Mouse (Mus musculus): ENCODE results near the gene Slc41a3. TPM values are rescaled to one million over a fixed set of nuclear protein-coding genes. Genes with fewer than 3 reads are reported as not detected.
"Not testable (repeated sequence)": the region's sequence is repeated elsewhere in the genome, so short reads cannot be mapped to it uniquely, and the experiment has no call there.

Gene Slc41a3
- polyA plus RNA-seq, 1 experiment: 16.6 TPM

DNA sequence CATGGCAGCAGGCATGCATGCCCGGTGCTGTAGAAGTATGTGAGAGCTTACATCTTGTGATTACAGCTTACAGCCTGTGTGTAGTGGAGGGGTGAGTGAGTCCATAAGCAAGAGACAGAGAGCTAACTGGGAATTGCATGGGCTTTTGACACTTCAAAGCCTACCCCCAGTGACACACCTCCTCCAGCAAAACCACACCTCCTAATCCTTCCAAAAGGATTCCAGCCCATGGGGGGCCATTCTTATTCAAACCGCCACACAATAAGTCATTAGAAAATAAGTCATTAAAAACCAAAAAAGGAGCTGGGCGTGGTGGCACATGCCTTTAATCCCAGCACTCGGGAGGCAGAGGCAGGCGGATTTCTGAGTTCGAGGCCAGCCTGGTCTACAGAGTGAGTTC is 43.9 kb downstream of the Slc41a3 start:
- Histone ChIP-seq H3K9me3 (ENCODE audit: control insufficient read depth, low read length) (no peaks in the 10 kb centered on the region), H3K4me3 (replicated peaks) (no peak overlapping the region)

DNA sequence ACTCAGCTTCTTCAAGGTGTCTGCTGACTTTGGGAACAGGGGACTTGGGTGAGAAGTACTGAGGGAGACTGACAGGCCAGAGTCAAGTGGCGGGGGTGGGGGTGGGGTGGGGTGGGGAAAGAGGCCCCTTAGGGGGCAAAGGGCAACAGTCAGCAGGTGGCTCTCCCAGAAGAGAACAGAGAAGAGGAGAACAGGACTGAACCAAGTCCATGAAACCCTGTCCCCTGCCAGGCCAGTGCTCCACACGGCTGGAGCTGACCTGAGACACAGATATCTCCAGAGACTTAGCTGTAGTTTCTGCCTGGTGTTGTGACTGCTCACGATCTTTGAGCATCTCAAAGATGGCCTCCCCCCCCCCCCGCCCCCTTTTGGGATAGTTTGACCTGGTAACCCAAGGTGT is 44.8 kb downstream of the Slc41a3 start:
- H3K4me3 ChIP-seq (replicated peaks): no peak overlapping the region

More for the DNA sequence above, 43.9 kb downstream of the Slc41a3 start:
- TF ChIP-seq TAL1 (IDR thresholded peaks at IDR 0.05; ENCODE audit: low read length) (no peak), GATA1 (IDR thresholded peaks at IDR 0.05; ENCODE audit: low read length) (no peak)
- Histone ChIP-seq H3K4me1 (ENCODE audit: control insufficient read depth) (peaks cover 6% of the 10 kb centered on the region), H3K36me3 (ENCODE audit: control insufficient read depth) (peaks cover 36% of the 10 kb centered on the region), H3K27me3 (ENCODE audit: control insufficient read depth) (no peaks in the 10 kb centered on the region)

DNA sequence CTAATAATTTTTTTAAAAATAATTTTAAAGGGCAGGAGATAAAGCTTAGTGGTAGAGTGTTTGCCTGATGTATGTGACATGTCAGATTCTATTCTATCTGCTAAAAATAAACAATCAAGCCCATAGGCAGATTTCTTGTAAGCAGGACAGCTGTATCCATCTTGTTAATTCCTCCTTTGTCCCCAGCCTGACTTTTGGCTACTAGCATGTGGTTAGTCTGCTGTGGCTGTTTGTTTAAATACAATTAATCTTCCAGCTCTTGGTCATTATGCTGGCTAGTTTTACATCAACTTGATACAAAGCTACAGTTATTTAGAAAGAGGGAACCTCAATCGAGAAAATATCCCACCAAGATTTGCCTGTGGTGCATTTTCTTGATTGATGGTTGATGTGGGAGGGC is 46.1 kb downstream of the Slc41a3 start:
- peaks cover 13% of the 10 kb centered on the region for H3K36me3 ChIP-seq (ENCODE audit: control insufficient read depth)
- no peak overlapping the region for H3K4me3 ChIP-seq (replicated peaks)
- H3K4me1 ChIP-seq (ENCODE audit: control insufficient read depth): peaks cover 2% of the 10 kb centered on the region
- no peak for TF ChIP-seq GATA1 (IDR thresholded peaks at IDR 0.05; ENCODE audit: low read length)
- no peak for TF ChIP-seq TAL1 (IDR thresholded peaks at IDR 0.05; ENCODE audit: low read length)
- H3K27me3 ChIP-seq (ENCODE audit: control insufficient read depth): no peaks in the 10 kb centered on the region
- no peaks in the 10 kb centered on the region for H3K9me3 ChIP-seq (ENCODE audit: control insufficient read depth, low read length)

More for the DNA sequence above, 44.8 kb downstream of the Slc41a3 start:
- Histone ChIP-seq H3K9me3 (ENCODE audit: control insufficient read depth, low read length) (no peaks in the 10 kb centered on the region), H3K4me1 (ENCODE audit: control insufficient read depth) (peaks cover 5% of the 10 kb centered on the region), H3K27me3 (ENCODE audit: control insufficient read depth) (no peaks in the 10 kb centered on the region), H3K36me3 (ENCODE audit: control insufficient read depth) (peaks cover 27% of the 10 kb centered on the region)
- TF ChIP-seq GATA1 (IDR thresholded peaks at IDR 0.05; ENCODE audit: low read length) (no peak), TAL1 (IDR thresholded peaks at IDR 0.05; ENCODE audit: low read length) (no peak)

DNA sequence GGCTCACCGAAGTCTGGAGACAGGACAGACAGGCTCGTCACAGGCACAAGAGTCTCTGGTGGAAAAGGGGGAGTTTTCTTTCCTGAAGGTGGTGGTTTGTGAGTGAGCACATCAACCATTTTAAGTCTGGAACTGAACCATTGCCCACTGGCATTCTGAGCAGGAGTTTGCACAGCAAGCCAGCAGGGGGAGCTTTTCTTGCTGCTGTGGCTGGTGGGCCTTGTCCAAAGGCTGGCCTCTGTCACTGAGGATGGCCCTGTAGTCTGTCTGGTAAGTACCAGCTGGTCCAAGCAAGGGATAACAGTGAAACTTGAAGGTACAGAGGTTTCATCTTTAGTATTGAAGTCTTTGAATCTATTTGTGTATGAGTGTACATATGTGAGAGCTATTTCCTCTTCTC is 49.2 kb downstream of the Slc41a3 start:
- H3K9me3 ChIP-seq (ENCODE audit: control insufficient read depth, low read length): no peaks in the 10 kb centered on the region
- no peak overlapping the region for H3K4me3 ChIP-seq (replicated peaks)
- H3K36me3 ChIP-seq (ENCODE audit: control insufficient read depth): no peaks in the 10 kb centered on the region
- TF ChIP-seq GATA1 (IDR thresholded peaks at IDR 0.05; ENCODE audit: low read length) (no peak), TAL1 (IDR thresholded peaks at IDR 0.05; ENCODE audit: low read length) (no peak)
- peaks cover 9% of the 10 kb centered on the region for H3K4me1 ChIP-seq (ENCODE audit: control insufficient read depth)
- H3K27me3 ChIP-seq (ENCODE audit: control insufficient read depth): no peaks in the 10 kb centered on the region

DNA sequence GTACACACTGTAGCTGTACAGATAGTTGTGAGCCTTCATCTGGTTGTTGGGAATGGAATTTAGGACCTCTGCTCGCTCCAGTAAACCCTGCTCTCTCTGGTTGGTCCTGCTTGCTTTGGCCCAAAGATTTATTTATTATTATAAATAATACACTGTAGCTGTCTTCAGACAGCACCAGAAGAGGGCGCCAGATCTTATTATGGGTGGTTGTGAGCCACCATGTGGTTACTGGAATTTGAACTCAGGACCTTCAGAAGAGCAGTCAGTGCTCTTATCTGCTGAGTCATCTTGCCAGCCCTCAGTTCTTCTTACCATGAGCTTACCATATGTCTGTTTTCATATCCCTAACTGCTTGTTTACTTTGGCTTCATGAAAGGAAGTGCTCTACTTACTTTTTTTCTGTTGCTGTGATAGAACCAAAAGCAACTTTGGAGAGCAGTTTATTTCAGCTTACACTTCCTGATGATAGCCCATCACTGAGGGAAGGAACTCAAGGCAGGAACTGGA is 51.9 kb downstream of the Slc41a3 start:
- not testable (repeated sequence) for H3K9me3 ChIP-seq (ENCODE audit: control insufficient read depth, low read length); H3K4me3 ChIP-seq (replicated peaks); H3K27me3 ChIP-seq (ENCODE audit: control insufficient read depth)
- H3K36me3 ChIP-seq (ENCODE audit: control insufficient read depth): peaks cover 12% of the 10 kb centered on the region
- peaks cover 36% of the 10 kb centered on the region for H3K4me1 ChIP-seq (ENCODE audit: control insufficient read depth)

DNA sequence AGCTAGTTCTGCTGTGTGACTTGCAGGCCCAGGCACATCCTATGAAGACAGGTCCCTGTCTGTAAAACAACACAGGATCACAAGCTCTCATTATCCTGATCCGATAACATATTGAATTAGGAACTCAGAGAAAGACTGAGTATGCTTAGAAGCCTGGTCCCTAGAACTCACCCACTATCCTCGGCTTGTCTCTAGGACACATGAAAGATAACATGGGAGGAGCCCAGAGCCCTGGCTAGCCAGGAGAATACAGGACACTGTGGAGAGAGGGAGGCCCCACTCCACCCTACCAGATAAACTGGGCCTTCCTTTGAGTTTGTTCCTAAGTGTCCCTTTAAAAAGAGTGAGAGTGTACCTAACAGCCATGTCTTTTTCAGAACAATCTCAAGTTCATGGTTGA is 55.4 kb downstream of the Slc41a3 start:
- TF ChIP-seq TAL1 (IDR thresholded peaks at IDR 0.05; ENCODE audit: low read length): no peak
- no peak for TF ChIP-seq GATA1 (IDR thresholded peaks at IDR 0.05; ENCODE audit: low read length)
- H3K36me3 ChIP-seq (ENCODE audit: control insufficient read depth): peaks cover 39% of the 10 kb centered on the region

DNA sequence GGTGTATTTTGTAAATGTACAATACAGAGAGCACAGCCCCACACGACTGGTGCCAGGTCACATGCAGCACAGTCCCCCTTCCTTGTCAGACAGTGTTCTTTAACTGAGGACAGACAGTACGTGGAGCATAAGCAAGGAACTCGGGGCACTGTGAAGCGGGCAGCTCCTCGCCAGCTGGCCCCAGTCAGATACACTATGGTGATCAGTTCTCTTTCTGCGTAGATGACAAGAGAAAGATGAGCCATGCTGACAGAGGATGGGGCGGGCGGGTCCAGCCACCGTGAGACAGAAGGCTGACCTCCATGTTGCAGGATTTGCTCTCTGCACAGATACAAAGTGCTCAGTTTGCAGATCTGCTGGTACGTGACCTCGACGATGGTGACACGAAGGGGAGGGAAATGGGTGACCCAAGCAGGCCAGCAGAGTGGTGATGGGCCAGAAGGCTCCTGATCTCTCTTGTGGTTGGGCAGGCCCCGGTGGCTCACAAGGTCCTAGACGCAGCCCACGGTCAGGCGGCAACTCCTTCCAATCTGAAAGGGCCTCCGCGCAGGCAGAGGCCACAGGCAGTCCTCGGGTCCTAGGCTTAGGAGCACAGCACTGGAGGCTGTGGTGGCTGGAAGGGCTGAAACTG is 56.0 kb downstream of the Slc41a3 start:
- Histone ChIP-seq H3K4me3 (replicated peaks) (no peak overlapping the region), H3K9me3 (ENCODE audit: control insufficient read depth, low read length) (no peaks in the 10 kb centered on the region), H3K36me3 (ENCODE audit: control insufficient read depth) (peaks cover 45% of the 10 kb centered on the region), H3K27me3 (ENCODE audit: control insufficient read depth) (no peaks in the 10 kb centered on the region), H3K4me1 (ENCODE audit: control insufficient read depth) (peaks cover 44% of the 10 kb centered on the region)
- TF ChIP-seq TAL1 (IDR thresholded peaks at IDR 0.05; ENCODE audit: low read length) (no peak), GATA1 (IDR thresholded peaks at IDR 0.05; ENCODE audit: low read length) (no peak)

More for the DNA sequence above, 55.4 kb downstream of the Slc41a3 start:
- Histone ChIP-seq H3K4me3 (replicated peaks) (no peak overlapping the region), H3K4me1 (ENCODE audit: control insufficient read depth) (peaks cover 44% of the 10 kb centered on the region), H3K9me3 (ENCODE audit: control insufficient read depth, low read length) (no peaks in the 10 kb centered on the region), H3K27me3 (ENCODE audit: control insufficient read depth) (no peaks in the 10 kb centered on the region)

DNA sequence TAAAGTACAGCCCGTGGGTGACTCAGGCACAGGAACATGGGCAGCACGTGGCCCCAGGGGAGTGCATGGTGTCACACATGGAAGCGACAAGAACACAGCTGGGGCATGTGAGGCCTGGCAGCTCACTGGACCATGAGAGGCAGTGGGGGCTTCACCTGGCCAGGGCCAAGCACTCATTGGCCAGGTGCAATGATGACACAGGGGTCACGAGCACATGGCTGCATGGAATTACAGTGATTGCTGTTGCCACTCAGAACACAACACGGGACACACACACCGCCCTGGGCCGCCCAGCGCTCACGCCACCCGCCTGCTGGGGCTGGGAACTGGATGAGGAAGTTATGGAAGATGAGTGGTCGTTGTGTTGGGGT is 56.5 kb downstream of the Slc41a3 start:
- Histone ChIP-seq H3K4me3 (replicated peaks) (no peak overlapping the region), H3K9me3 (ENCODE audit: control insufficient read depth, low read length) (no peaks in the 10 kb centered on the region)

DNA sequence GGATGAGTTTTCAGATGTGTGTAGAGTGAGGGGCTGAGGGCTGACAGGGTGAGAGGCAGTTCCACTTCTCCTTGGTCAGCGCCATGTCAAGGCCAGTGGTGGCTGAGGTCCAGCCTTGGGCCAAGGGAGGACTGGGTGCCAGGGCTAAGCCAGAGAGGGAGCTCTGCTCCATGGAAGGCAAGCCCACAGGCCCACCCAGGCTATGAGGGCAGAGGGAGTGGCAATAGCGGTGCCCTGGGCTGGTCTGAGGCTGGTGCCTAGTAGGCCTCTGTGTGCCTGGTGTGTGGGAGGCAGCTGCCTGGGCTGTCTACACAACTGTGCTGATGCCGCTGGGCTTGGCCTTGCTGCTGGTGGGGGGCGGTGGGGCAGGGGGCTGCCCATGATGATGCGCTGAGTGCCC is 57.6 kb downstream of the Slc41a3 start:
- H3K4me3 ChIP-seq (replicated peaks): no peak overlapping the region
- no peak for TF ChIP-seq TAL1 (IDR thresholded peaks at IDR 0.05; ENCODE audit: low read length)
- TF ChIP-seq GATA1 (IDR thresholded peaks at IDR 0.05; ENCODE audit: low read length): no peak
- H3K4me1 ChIP-seq (ENCODE audit: control insufficient read depth): peaks cover 48% of the 10 kb centered on the region
- H3K9me3 ChIP-seq (ENCODE audit: control insufficient read depth, low read length): no peaks in the 10 kb centered on the region
- H3K27me3 ChIP-seq (ENCODE audit: control insufficient read depth): no peaks in the 10 kb centered on the region
- H3K36me3 ChIP-seq (ENCODE audit: control insufficient read depth): peaks cover 61% of the 10 kb centered on the region

More for the DNA sequence above, 56.5 kb downstream of the Slc41a3 start:
- Histone ChIP-seq H3K36me3 (ENCODE audit: control insufficient read depth) (peaks cover 50% of the 10 kb centered on the region), H3K4me1 (ENCODE audit: control insufficient read depth) (peaks cover 44% of the 10 kb centered on the region), H3K27me3 (ENCODE audit: control insufficient read depth) (no peaks in the 10 kb centered on the region)
- TF ChIP-seq GATA1 (IDR thresholded peaks at IDR 0.05; ENCODE audit: low read length) (no peak), TAL1 (IDR thresholded peaks at IDR 0.05; ENCODE audit: low read length) (no peak)

DNA sequence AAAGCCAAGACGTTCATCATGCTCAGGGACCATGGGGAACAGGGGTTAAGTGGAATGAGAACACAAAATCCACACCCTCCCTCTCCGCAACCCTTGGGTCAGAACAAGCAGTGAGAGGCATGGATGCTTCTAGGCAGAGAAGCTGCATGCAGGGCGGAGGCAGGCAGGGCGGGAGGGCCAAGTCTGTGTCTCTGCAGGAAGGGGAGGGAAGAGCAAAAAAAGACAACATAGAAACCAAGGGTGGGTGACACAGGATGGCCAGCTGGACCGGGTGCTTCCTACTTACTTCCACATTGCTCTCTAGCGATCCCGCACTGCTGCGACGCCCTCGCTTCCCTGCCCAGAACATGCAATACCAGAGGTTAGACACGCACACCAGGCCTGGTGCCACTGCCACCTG is 59.2 kb downstream of the Slc41a3 start:
- TF ChIP-seq GATA1 (IDR thresholded peaks at IDR 0.05; ENCODE audit: low read length) (no peak), TAL1 (IDR thresholded peaks at IDR 0.05; ENCODE audit: low read length) (no peak)
- Histone ChIP-seq H3K9me3 (ENCODE audit: control insufficient read depth, low read length) (no peaks in the 10 kb centered on the region), H3K4me3 (replicated peaks) (no peak overlapping the region), H3K27me3 (ENCODE audit: control insufficient read depth) (no peaks in the 10 kb centered on the region), H3K36me3 (ENCODE audit: control insufficient read depth) (peaks cover 77% of the 10 kb centered on the region), H3K4me1 (ENCODE audit: control insufficient read depth) (peaks cover 38% of the 10 kb centered on the region)

Measured in erythroblast, embryonic 14.5 days (primary cell).